Mouse (Mus musculus): Measurements from ENCODE around the gene Vmn1r229.

Gene Vmn1r229

DNA sequence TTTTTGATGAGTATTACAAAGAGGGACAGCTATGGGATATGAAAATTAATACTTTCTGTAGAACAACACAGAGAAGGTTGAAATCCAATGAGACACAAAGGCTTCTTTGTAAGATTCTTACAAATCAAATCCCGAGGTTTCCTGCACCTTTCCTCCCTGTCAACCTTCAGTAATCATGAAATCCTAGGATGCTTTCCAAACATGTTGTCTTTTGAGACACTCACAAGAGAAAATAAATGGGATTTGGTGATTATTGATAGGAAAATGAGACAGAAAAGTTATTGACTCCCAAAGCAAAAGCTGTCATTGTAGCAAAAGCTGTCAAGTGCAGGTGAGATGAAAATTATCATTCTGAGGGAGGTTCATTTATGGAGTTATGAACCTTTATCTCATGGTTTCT lies at the start of gene Vmn1r229:
Vmn1r229 (plus strand) TSS at position 301 of the 400 bp plus-strand sequence.
- DNase-seq (ENCODE audit: low read depth, low spot score), result no peak

- no peak for DNase-seq (ENCODE audit: low read depth, low spot score)
These were observed 25.3 kb upstream of the Vmn1r229 start, which contains the start of gene Vmn1r228 for GRCm38 (mm10) chr17:20786057-20786456. TSS of gene Vmn1r228 (minus strand) at chr17:20786157.

- DNase-seq (ENCODE audit: low read depth, low spot score), result no peak
These were observed 28.8 kb downstream of the Vmn1r229 start, which contains the start of gene Vmn1r230 for GRCm38 (mm10) chr17:20840144-20840543. TSS of gene Vmn1r230 (plus strand) at chr17:20840444.

Data from brain, embryonic 18.5 days (tissue).